Mouse (Mus musculus) midbrain, embryonic 15.5 days (tissue): Measurements from ENCODE around the gene Gxylt2. TPM values are rescaled to one million over a fixed set of nuclear protein-coding genes. Genes with fewer than 3 reads are reported as not detected.

Source experiments
- ATAC-seq: fragments of 200-750 bp; cut with Nextera tagmentation; replicated peaks from 2 replicates; pipeline ENCODE4 v1.8.0; 2017; ENCODE audit warnings: moderate TSS enrichment
- H3K27ac ChIP-seq: fragments of 300-500 bp; sonication (generic); 2 replicates; pipeline ENCODE4 v1.5.1; 2015; ENCODE audit warnings: mild to moderate bottlenecking, inconsistent platforms
- H3K27me3 ChIP-seq: fragments of 300-500 bp; sonication (generic); replicated peaks from 2 replicates; pipeline ENCODE4 v1.6.1; 2015; ENCODE audit warnings: inconsistent platforms
- H3K36me3 ChIP-seq: fragments of 300-500 bp; sonication (generic); replicated peaks from 2 replicates; pipeline ENCODE4 v1.6.1; 2015; ENCODE audit warnings: inconsistent platforms
- H3K4me1 ChIP-seq: fragments of 300-500 bp; sonication (generic); 2 replicates; pipeline ENCODE4 v1.6.1; 2015; ENCODE audit warnings: inconsistent platforms
- H3K4me2 ChIP-seq: fragments of 300-500 bp; sonication (generic); 2 replicates; pipeline ENCODE4 v1.6.1; 2015; ENCODE audit warnings: inconsistent platforms, mild to moderate bottlenecking, moderate library complexity
- H3K4me3 ChIP-seq: fragments of 300-500 bp; sonication (generic); 2 replicates; pipeline ENCODE4 v1.5.1; 2015; ENCODE audit warnings: mild to moderate bottlenecking, inconsistent platforms
- H3K9ac ChIP-seq: fragments of 300-500 bp; sonication (generic); 2 replicates; pipeline ENCODE4 v1.6.1; 2015; ENCODE audit warnings: mild to moderate bottlenecking, inconsistent platforms
- H3K9me3 ChIP-seq: fragments of 300-500 bp; sonication (generic); 2 replicates; pipeline ENCODE4 v1.6.1; 2016; ENCODE audit warnings: inconsistent platforms
- WGBS: fragments of 180-500 bp; shearing (Covaris S2); methylation state at CpG from one replicate; pipeline ENCODE4 v1.1.7; 2015; ENCODE audit warnings: mixed read lengths; 5-methylcytosine and 5-hydroxymethylcytosine counted together
- polyA plus RNA-seq: library from polyadenylated mRNA; unstranded; fragments of >200 nt; fragmentation: Nextera tagmentation; extraction: Ambion mirVana; gene quantifications from 2 replicates; pipeline ENCODE4 v1.2.1, GENCODE M21; 2015

Gxylt2 gene
- polyA plus RNA-seq, 1 experiment from 2014 or later: 1.2 TPM

GRCm38 (mm10) chr6:100833811-100834481 is 129.4 kb downstream of the Gxylt2 start:
- whole genome bisulfite sequencing: under 1% methylated on average over 47 of the region's 72 CpGs
- Histone ChIP-seq H3K9me3 (no peaks in the 10 kb centered on the region), H3K36me3 (peaks cover 8% of the 10 kb centered on the region; the same call in 1 of the 2 replicates), H3K4me3 (peak overlapping the region; percentile 86), H3K4me2 (peak overlapping the region; percentile 50), H3K27ac (peak overlapping the region; percentile 90), H3K27me3 (no peaks in the 10 kb centered on the region), H3K9ac (peak overlapping the region; percentile 72), H3K4me1 (peaks cover 37% of the 10 kb centered on the region)
- peak; percentile 92 for ATAC-seq

- Histone ChIP-seq H3K27ac (peak overlapping the region; percentile 90), H3K27me3 (no peaks in the 10 kb centered on the region), H3K4me1 (peaks cover 41% of the 10 kb centered on the region), H3K4me3 (peak overlapping the region; percentile 86), H3K9me3 (no peaks in the 10 kb centered on the region), H3K36me3 (peaks cover 8% of the 10 kb centered on the region; the same call in 1 of the 2 replicates), H3K9ac (peak overlapping the region; percentile 72), H3K4me2 (peak overlapping the region; percentile 50)
- ATAC-seq: no peak
- WGBS: 38% methylated on average over 9 of the region's 9 CpGs
These were observed 130.1 kb downstream of the Gxylt2 start for GRCm38 (mm10) chr6:100834489-100835160.

- H3K27me3 ChIP-seq: no peaks in the 10 kb centered on the region
- no peak overlapping the region for H3K4me3 ChIP-seq
- no peak for ATAC-seq
- no peak overlapping the region for H3K27ac ChIP-seq
- no peaks in the 10 kb centered on the region for H3K9me3 ChIP-seq
- WGBS: 98% methylated on average over 4 of the region's 4 CpGs
- peaks cover 22% of the 10 kb centered on the region for H3K36me3 ChIP-seq
- H3K9ac ChIP-seq: no peak overlapping the region
- H3K4me2 ChIP-seq: no peak overlapping the region
- H3K4me1 ChIP-seq: peaks cover 6% of the 10 kb centered on the region; the same call in 1 of the 2 replicates
These were observed 140.5 kb downstream of the Gxylt2 start for GRCm38 (mm10) chr6:100845058-100845457.

GRCm38 (mm10) chr6:100847264-100847663 is 142.7 kb downstream of the Gxylt2 start:
- Histone ChIP-seq H3K36me3 (peaks cover 1% of the 10 kb centered on the region; the same call in 1 of the 2 replicates), H3K27me3 (no peaks in the 10 kb centered on the region), H3K4me2 (no peak overlapping the region), H3K9me3 (no peaks in the 10 kb centered on the region), H3K27ac (no peak overlapping the region), H3K4me3 (no peak overlapping the region), H3K4me1 (peaks cover 6% of the 10 kb centered on the region; the same call in 1 of the 2 replicates), H3K9ac (no peak overlapping the region)
- WGBS: 93% methylated on average over 5 of the region's 5 CpGs
- ATAC-seq: no peak

GRCm38 (mm10) chr6:100848682-100849375 is 144.3 kb downstream of the Gxylt2 start:
- Histone ChIP-seq H3K36me3 (no peaks in the 10 kb centered on the region), H3K9ac (no peak overlapping the region), H3K27me3 (no peaks in the 10 kb centered on the region), H3K4me2 (no peak overlapping the region), H3K4me1 (peaks cover 6% of the 10 kb centered on the region; the same call in 1 of the 2 replicates), H3K4me3 (no peak overlapping the region), H3K27ac (no peak overlapping the region), H3K9me3 (no peaks in the 10 kb centered on the region)
- 87% methylated on average over 9 of the region's 9 CpGs for WGBS
- no peak for ATAC-seq

- Histone ChIP-seq H3K9ac (no peak overlapping the region), H3K4me2 (no peak overlapping the region), H3K9me3 (no peaks in the 10 kb centered on the region), H3K4me3 (no peak overlapping the region), H3K4me1 (peaks cover 6% of the 10 kb centered on the region; the same call in 1 of the 2 replicates), H3K27ac (no peak overlapping the region), H3K27me3 (no peaks in the 10 kb centered on the region), H3K36me3 (peaks cover under 1% of the 10 kb centered on the region; the same call in 1 of the 2 replicates)
- ATAC-seq: no peak
- 90% methylated on average over 9 of the region's 9 CpGs for WGBS
These were observed 146.1 kb downstream of the Gxylt2 start for GRCm38 (mm10) chr6:100850671-100851081.

- H3K27ac ChIP-seq: no peak overlapping the region
- peaks cover 6% of the 10 kb centered on the region; the same call in 1 of the 2 replicates for H3K4me1 ChIP-seq
- no peak overlapping the region for H3K9ac ChIP-seq
- no peaks in the 10 kb centered on the region for H3K27me3 ChIP-seq
- no peak for ATAC-seq
- H3K36me3 ChIP-seq: peaks cover 2% of the 10 kb centered on the region; the same call in 1 of the 2 replicates
- no peak overlapping the region for H3K4me2 ChIP-seq
- no peaks in the 10 kb centered on the region for H3K9me3 ChIP-seq
- WGBS: 91% methylated on average over 5 of the region's 5 CpGs
- no peak overlapping the region for H3K4me3 ChIP-seq
These were observed 146.5 kb downstream of the Gxylt2 start for GRCm38 (mm10) chr6:100851083-100851482.

Other genes with a start within 250 kb of the Gxylt2 start
- 9.2 and 10.7 TPM in 2 replicates for gene Shq1, start 33.6 kb upstream of the Gxylt2 start, polyA plus RNA-seq
- gene Ppp4r2, start 128.9 kb downstream of the Gxylt2 start, polyA plus RNA-seq: 17.5 and 18.8 TPM in 2 replicates